32 mouse cellular contexts compared by ENCODE assay signal in the genomic region with DNA sequence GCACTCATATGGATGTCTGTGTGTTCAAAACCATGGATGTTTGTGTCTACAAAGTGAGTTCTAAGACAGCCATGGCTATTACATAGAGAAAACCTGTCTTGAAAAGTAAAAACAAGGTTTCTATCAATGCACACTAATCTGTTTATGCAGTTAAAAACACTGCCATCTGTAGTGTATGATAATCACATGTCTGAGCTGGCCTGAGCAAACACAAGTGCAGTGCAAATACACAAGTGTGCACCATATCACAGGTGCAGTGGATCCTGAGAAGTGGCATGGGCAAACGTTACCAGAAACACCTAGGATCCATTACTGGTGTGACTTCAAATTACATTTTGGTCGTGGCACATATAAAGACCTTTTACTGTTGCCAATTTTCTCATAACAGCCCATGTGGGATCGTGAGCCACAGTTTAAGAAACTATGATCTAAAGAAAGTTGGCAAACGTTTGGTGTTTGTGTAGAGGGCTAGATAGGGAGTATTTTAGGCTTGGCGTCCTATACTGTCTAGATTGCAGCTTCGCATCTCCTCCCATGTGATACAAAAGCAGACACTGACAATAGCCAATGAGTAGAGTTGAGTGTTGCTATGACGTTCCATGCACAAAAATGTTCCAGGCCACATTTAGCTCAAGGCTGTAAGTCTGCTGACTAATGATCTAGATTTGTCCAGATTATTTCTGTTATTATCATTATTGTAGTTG.
DNase-seq lines count a peak whose midpoint lies in the region; ATAC-seq and TF ChIP-seq lines count a peak whose summit lies in the region.
"Had no signal": no experiment of that assay in that cellular context is flagged by ENCODE, and none has a peak within 500 bp of the region (broad histone marks: within the 10 kb centered on the region; RNA-seq: fewer than 3 reads in every experiment).

No protein-coding gene starts in this region.

- no peak overlapping the region for H3K27ac ChIP-seq in forebrain, postnatal 0 days (ENCODE audit: low read depth, low read length)
- no peak overlapping the region for H3K27ac ChIP-seq in forebrain, embryonic 16.5 days (ENCODE audit: low read length)
- H3K27ac ChIP-seq in liver, embryonic 12.5 days = no peak overlapping the region
- H3K27ac ChIP-seq in liver, embryonic 16.5 days (ENCODE audit: low read length) = no peak overlapping the region
- no peak overlapping the region for H3K27ac ChIP-seq in heart, embryonic 12.5 days (ENCODE audit: poor library complexity, severe bottlenecking)
- H3K27ac ChIP-seq: forebrain, embryonic 10.5 days; heart, adult 2 months; heart, embryonic 10.5 days; heart, embryonic 15.5 days; hindbrain, embryonic 10.5 days; hindbrain, embryonic 14.5 days; hindbrain, postnatal 0 days had no signal

- no peak overlapping the region for H3K9ac ChIP-seq in forebrain, postnatal 0 days
- no peak overlapping the region for H3K9ac ChIP-seq in forebrain, embryonic 16.5 days (replicated peaks; ENCODE audit: low read depth, low read length)
- no peak overlapping the region for H3K9ac ChIP-seq in liver, embryonic 12.5 days
- H3K9ac ChIP-seq in liver, embryonic 16.5 days (ENCODE audit: low read depth, low read length) = no peak overlapping the region
- no peak overlapping the region for H3K9ac ChIP-seq in heart, embryonic 12.5 days
- H3K9ac ChIP-seq: heart, embryonic 15.5 days; hindbrain, embryonic 14.5 days had no signal

- no peak for DNase-seq in forebrain, postnatal 0 days
- no peak for DNase-seq in liver
- no peak for DNase-seq in T-cell, adult 2 months (ENCODE audit: low spot score)
- DNase-seq: adrenal gland, adult 2 months; adrenal gland, postnatal 14 days; B cell, adult 2 months; cerebellum, adult 11-12 months; cerebellum, adult 8-10 months; cerebellum, postnatal 10 days; cerebellum, postnatal 36 days; embryo, embryonic 11 days; gastrocnemius, postnatal 10 days; gastrocnemius, postnatal 36 days; heart, adult 2 months; heart, postnatal 10 days; heart, postnatal 36 days had no signal

- no peak overlapping the region for H3K4me2 ChIP-seq in forebrain, postnatal 0 days (ENCODE audit: low read depth)
- H3K4me2 ChIP-seq in forebrain, embryonic 16.5 days (ENCODE audit: low read length) = no peak overlapping the region
- no peak overlapping the region for H3K4me2 ChIP-seq in liver, embryonic 12.5 days
- no peak overlapping the region for H3K4me2 ChIP-seq in liver, embryonic 16.5 days (ENCODE audit: low read depth, low read length)
- no peak overlapping the region for H3K4me2 ChIP-seq in heart, embryonic 12.5 days
- H3K4me2 ChIP-seq: heart, embryonic 15.5 days; hindbrain, embryonic 14.5 days had no signal

- ATAC-seq in forebrain, postnatal 0 days = peak; percentile 90
- no peak for ATAC-seq in forebrain, embryonic 16.5 days
- peak; percentile 80 for ATAC-seq in liver, embryonic 12.5 days
- ATAC-seq in liver, embryonic 16.5 days (ENCODE audit: low read depth) = peak; percentile 37; the same call in 1 of the 2 replicates
- no peak for ATAC-seq in heart, embryonic 12.5 days (ENCODE audit: insufficient number of reproducible peaks, low FRiP score)
- ATAC-seq: forebrain, embryonic 14.5 days; hindbrain, postnatal 0 days; inflammation-experienced regulatory T-cells, adult 6 months; intestine, embryonic 16.5 days; Patski had no signal

- no peak for TF ChIP-seq CTCF in forebrain, postnatal 0 days (IDR thresholded peaks at IDR 0.05; ENCODE audit: low read depth)

- no peaks in the 10 kb centered on the region for H3K9me3 ChIP-seq in forebrain, postnatal 0 days (ENCODE audit: low read length)
- no peaks in the 10 kb centered on the region for H3K9me3 ChIP-seq in forebrain, embryonic 16.5 days (ENCODE audit: control insufficient read depth, low read length)
- no peaks in the 10 kb centered on the region for H3K9me3 ChIP-seq in liver, embryonic 12.5 days (replicated peaks)
- H3K9me3 ChIP-seq in liver, embryonic 16.5 days (replicated peaks; ENCODE audit: control insufficient read depth, low read length) = no peaks in the 10 kb centered on the region
- H3K9me3 ChIP-seq in heart, embryonic 12.5 days (replicated peaks) = no peaks in the 10 kb centered on the region
- H3K9me3 ChIP-seq: forebrain, embryonic 10.5 days; G1E; heart, embryonic 10.5 days; heart, embryonic 15.5 days; hindbrain, embryonic 10.5 days had no signal

- H3K36me3 ChIP-seq in forebrain, postnatal 0 days (ENCODE audit: insufficient read depth) = no peaks in the 10 kb centered on the region
- H3K36me3 ChIP-seq in forebrain, embryonic 16.5 days (ENCODE audit: control insufficient read depth, insufficient read depth) = no peaks in the 10 kb centered on the region
- H3K36me3 ChIP-seq in liver, embryonic 12.5 days = peaks cover 6% of the 10 kb centered on the region
- H3K36me3 ChIP-seq in liver, embryonic 16.5 days (ENCODE audit: control insufficient read depth, insufficient read depth) = no peaks in the 10 kb centered on the region
- peaks cover 12% of the 10 kb centered on the region for H3K36me3 ChIP-seq in heart, embryonic 12.5 days
- H3K36me3 ChIP-seq: G1E had no signal

- no peaks in the 10 kb centered on the region for H3K4me1 ChIP-seq in forebrain, postnatal 0 days (ENCODE audit: insufficient read depth)
- no peaks in the 10 kb centered on the region for H3K4me1 ChIP-seq in forebrain, embryonic 16.5 days (replicated peaks; ENCODE audit: control insufficient read depth, insufficient read depth, low read length)
- H3K4me1 ChIP-seq in liver, embryonic 12.5 days = peaks cover 6% of the 10 kb centered on the region
- no peaks in the 10 kb centered on the region; the same call in 1 of the 2 replicates for H3K4me1 ChIP-seq in liver, embryonic 16.5 days (ENCODE audit: control insufficient read depth, low read depth, low read length)
- H3K4me1 ChIP-seq in heart, embryonic 12.5 days (replicated peaks) = no peaks in the 10 kb centered on the region
- H3K4me1 ChIP-seq: forebrain, embryonic 10.5 days; heart, embryonic 10.5 days; heart, embryonic 15.5 days; hindbrain, embryonic 10.5 days had no signal

- H3K4me3 ChIP-seq in forebrain, postnatal 0 days (ENCODE audit: low read depth, low read length) = no peak overlapping the region
- H3K4me3 ChIP-seq in forebrain, embryonic 16.5 days (replicated peaks; ENCODE audit: low read length) = no peak overlapping the region
- no peak overlapping the region for H3K4me3 ChIP-seq in liver, embryonic 12.5 days
- no peak overlapping the region for H3K4me3 ChIP-seq in liver, embryonic 16.5 days (ENCODE audit: low read depth, low read length)
- no peak overlapping the region for H3K4me3 ChIP-seq in heart, embryonic 12.5 days
- H3K4me3 ChIP-seq: forebrain, embryonic 10.5 days; heart, adult 2 months; heart, embryonic 10.5 days; heart, embryonic 15.5 days; hindbrain, embryonic 10.5 days had no signal

- 76% methylated on average over 7 of the region's 7 CpGs for WGBS in forebrain, postnatal 0 days
- WGBS in forebrain, embryonic 16.5 days = 78% methylated on average over 7 of the region's 7 CpGs
- WGBS in liver, embryonic 12.5 days (ENCODE audit: insufficient replicate concordance) = 69% methylated on average over 7 of the region's 7 CpGs
- 51% methylated on average over 7 of the region's 7 CpGs for WGBS in liver, embryonic 16.5 days (ENCODE audit: insufficient replicate concordance)
- WGBS in heart, embryonic 12.5 days = 81% methylated on average over 7 of the region's 7 CpGs

- H3K27me3 ChIP-seq in forebrain, postnatal 0 days (ENCODE audit: insufficient read depth, low read length) = no peaks in the 10 kb centered on the region
- no peaks in the 10 kb centered on the region for H3K27me3 ChIP-seq in forebrain, embryonic 16.5 days (replicated peaks; ENCODE audit: control insufficient read depth, insufficient read depth, low read length)
- no peaks in the 10 kb centered on the region for H3K27me3 ChIP-seq in liver, embryonic 12.5 days (replicated peaks)
- H3K27me3 ChIP-seq in liver, embryonic 16.5 days (ENCODE audit: control insufficient read depth, insufficient read depth, low read depth, low read length) = no peaks in the 10 kb centered on the region
- no peaks in the 10 kb centered on the region for H3K27me3 ChIP-seq in heart, embryonic 12.5 days (replicated peaks)
- H3K27me3 ChIP-seq: CH12.LX; heart, embryonic 15.5 days; Patski had no signal

Comparison
In these comparisons a context has a peak if more than half of its experiments do, and no peak if none do; other contexts are left out.
1. ATAC-seq: peak in forebrain, postnatal 0 days (single experiment), liver, embryonic 12.5 days (single experiment) and liver, embryonic 16.5 days (single experiment); none in forebrain, embryonic 16.5 days (single experiment) and heart, embryonic 12.5 days (single experiment).